Mouse (Mus musculus) adrenal gland, adult 2 months (tissue): Measurements from ENCODE around the gene Osr1. TPM values are rescaled to one million over a fixed set of nuclear protein-coding genes. Genes with fewer than 3 reads are reported as not detected.

Source experiments
- DNase-seq: peaks from one replicate; pipeline ENCODE4 v3.0.0; 2021
- polyA plus RNA-seq: library from polyadenylated mRNA; depleted of rRNA; stranded (reverse); fragments of >200 nt; gene quantifications from 2 replicates; pipeline ENCODE4 v1.2.3, GENCODE M21; 2012
- total RNA-seq, 2 experiments: library from RNA; stranded (reverse); gene quantifications; 2 replicates each; pipeline ENCODE4 v1.2.3; 2021

Gene Osr1
- total and polyA plus RNA-seq, 3 experiments, result 2.7 to 4.8 (median 3.5) TPM

DNA sequence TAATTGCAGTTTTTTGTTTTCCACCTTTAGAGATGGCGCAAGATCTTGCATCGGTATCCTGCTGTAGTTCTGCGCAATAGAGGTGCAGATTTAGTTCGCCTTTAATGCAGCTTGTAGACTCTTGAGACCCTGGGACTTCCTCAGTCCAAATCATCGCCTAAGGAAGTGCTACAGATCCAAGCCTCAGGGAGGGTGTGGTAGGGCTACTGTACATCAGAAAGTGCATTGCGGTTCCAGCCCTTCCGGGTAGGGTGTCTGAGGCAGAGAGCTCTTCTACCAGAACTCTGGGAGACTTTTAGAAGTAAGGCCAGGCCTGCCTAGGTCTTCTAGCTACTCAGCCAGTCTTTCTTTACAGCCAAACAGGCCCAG lies 15.2 kb downstream of the Osr1 start:
- no peak for DNase-seq

DNA sequence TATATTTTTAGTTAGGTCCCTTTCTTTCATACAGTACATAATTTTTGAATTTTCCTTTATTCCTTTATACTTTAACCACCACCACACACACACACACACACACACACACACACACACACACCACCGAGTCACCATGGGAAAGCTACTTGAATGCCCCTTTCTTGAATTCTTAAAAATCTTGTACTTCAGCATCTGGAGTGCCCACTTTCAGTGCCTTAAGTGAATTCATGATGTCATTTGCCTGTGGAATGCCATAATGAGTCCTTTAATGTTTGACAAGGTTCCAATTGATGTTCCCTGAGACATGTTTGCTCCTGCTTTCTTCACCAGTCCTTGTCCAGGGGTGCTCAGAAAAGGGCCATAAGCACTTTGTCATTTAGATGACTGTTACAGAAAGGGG lies 17.8 kb downstream of the Osr1 start:
- DNase-seq, result no peak

DNA sequence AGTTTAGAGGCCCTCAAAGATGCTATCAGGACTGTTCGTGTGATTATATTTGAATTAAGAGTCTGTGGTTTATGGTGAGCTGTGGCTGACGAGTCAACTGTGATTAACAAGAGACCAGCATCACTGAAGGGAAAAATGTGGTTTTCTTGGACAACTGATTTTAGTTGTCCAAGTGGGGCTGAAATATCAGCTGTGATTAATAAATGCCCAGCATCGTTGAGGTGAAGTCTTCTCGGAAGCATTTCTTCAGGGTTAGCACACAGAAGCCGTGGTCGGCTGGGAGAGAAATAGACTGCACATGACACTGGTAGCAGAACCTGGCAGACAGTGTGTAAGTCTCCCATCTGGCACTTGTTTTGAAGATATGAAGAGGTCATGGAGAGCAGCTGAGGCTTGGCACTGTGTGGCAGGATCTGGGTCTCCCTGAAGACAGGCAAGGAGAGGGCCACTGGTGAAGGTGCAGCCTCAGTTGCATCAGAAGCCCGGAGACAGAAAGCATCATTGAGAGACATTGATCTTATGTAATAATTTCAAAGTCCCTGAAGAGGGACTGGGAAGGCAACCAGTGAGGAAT lies 19.7 kb downstream of the Osr1 start:
- no peak for DNase-seq

DNA sequence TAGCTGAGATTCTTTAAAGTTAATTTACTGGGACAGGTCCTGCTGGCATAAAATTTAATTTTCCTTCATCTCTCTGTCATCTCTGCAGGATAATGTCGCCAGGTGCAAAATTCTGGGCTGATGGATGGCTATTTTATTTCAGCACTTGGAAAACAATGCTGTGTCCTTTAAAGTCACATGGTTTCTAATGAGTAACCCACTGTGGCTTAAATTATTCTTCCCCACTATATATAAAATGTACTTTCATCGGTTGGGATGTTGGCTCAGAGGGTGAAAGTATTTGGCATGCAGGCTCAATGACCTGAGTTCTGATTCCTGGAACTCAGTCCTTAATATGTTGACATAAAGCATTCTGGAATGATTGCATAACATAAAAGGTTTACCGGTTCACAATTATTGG lies 21.2 kb downstream of the Osr1 start:
- DNase-seq, result no peak

DNA sequence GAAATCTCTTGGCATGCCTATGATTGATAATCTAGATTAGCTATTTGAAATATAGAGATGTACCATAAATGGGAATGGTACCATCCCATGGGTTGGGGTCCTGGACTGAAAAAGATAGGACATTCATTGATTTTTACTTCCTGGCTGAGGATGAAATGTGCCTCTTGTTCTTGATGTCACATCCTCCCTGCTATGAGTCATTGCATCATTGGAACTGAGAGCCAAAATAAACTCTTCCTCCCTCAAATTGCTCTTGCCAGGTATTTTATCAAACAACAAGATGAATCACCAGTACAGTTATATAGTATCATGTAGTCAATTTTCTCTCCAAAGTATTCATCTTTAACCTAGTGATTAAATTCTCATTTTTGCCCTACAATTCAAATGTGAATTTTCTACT lies 28.3 kb downstream of the Osr1 start:
- DNase-seq, result no peak
